15 mouse cellular contexts compared by ENCODE assay signal in genomic region chr3:32226755-32227154, GRCm38 (mm10).
"Had no signal": no experiment of that assay in that cellular context is flagged by ENCODE, and none has a peak within 500 bp of the region (broad histone marks: within the 10 kb centered on the region; RNA-seq: fewer than 3 reads in every experiment).

No protein-coding gene starts in this region.

- H3K4me3 ChIP-seq: limb, embryonic 12.5 days; limb, embryonic 15.5 days; liver, embryonic 13.5 days; lung, embryonic 15.5 days had no signal

- H3K4me2 ChIP-seq: limb, embryonic 12.5 days; limb, embryonic 15.5 days; liver, embryonic 13.5 days; lung, embryonic 15.5 days; midbrain, embryonic 11.5 days had no signal

- DNase-seq: kidney, adult 2 months; kidney, postnatal 10 days; kidney, postnatal 4 days; left cerebral cortex, postnatal 4 days; liver, embryonic 13.5 days; lung, postnatal 4 days; midbrain, embryonic 14.5 days; thymus, adult 18-20 months; thymus, postnatal 36 days had no signal

- H3K9ac ChIP-seq: limb, embryonic 12.5 days; limb, embryonic 15.5 days; liver, embryonic 13.5 days; lung, embryonic 15.5 days had no signal

- ATAC-seq: inflammation-experienced regulatory T-cells, adult 6 months; intestine, embryonic 16.5 days had no signal

- H3K36me3 ChIP-seq: limb, embryonic 12.5 days; limb, embryonic 15.5 days; liver, embryonic 13.5 days; lung, embryonic 15.5 days had no signal

- H3K27me3 ChIP-seq: limb, embryonic 12.5 days; limb, embryonic 15.5 days; liver, embryonic 13.5 days; lung, embryonic 15.5 days had no signal

- H3K9me3 ChIP-seq: limb, embryonic 12.5 days; limb, embryonic 15.5 days; liver, embryonic 13.5 days; lung, embryonic 15.5 days had no signal

- H3K27ac ChIP-seq: limb, embryonic 12.5 days; limb, embryonic 15.5 days; liver, embryonic 13.5 days; lung, embryonic 15.5 days had no signal

- H3K4me1 ChIP-seq: limb, embryonic 12.5 days; limb, embryonic 15.5 days; liver, embryonic 13.5 days; lung, embryonic 15.5 days had no signal
